Mouse (Mus musculus) midbrain, embryonic 12.5 days (tissue): ENCODE results near the gene Fgb. TPM values are rescaled to one million over a fixed set of nuclear protein-coding genes. Genes with fewer than 3 reads are reported as not detected.

Source experiments
- ATAC-seq: fragments of 200-750 bp; cut with Nextera tagmentation; 2 replicates; pipeline ENCODE4 v1.8.0; 2017; ENCODE audit warnings: low read depth, moderate TSS enrichment, moderate library complexity; ENCODE audit not compliant: low FRiP score
- H3K27ac ChIP-seq: fragments of 300-500 bp; sonication (generic); replicated peaks from 2 replicates; pipeline ENCODE4 v1.5.1; 2016; ENCODE audit warnings: mild to moderate bottlenecking
- H3K27me3 ChIP-seq: fragments of 300-500 bp; sonication (generic); 2 replicates; pipeline ENCODE4 v1.6.1; 2016; ENCODE audit warnings: mild to moderate bottlenecking
- H3K36me3 ChIP-seq: fragments of 300-500 bp; sonication (generic); 2 replicates; pipeline ENCODE4 v1.6.1; 2016
- H3K4me1 ChIP-seq: fragments of 300-500 bp; sonication (generic); 2 replicates; pipeline ENCODE4 v1.6.1; 2016
- H3K4me2 ChIP-seq: fragments of 300-500 bp; sonication (generic); replicated peaks from 2 replicates; pipeline ENCODE4 v1.6.1; 2016; ENCODE audit warnings: mild to moderate bottlenecking, moderate library complexity
- H3K4me3 ChIP-seq: fragments of 300-500 bp; sonication (generic); 2 replicates; pipeline ENCODE4 v1.5.1; 2016; ENCODE audit warnings: mild to moderate bottlenecking
- H3K9ac ChIP-seq: fragments of 300-500 bp; sonication (generic); replicated peaks from 2 replicates; pipeline ENCODE4 v1.6.1; 2016; ENCODE audit warnings: mild to moderate bottlenecking, moderate library complexity
- H3K9me3 ChIP-seq: fragments of 300-500 bp; sonication (generic); 2 replicates; pipeline ENCODE4 v1.6.1; 2016; ENCODE audit warnings: mild to moderate bottlenecking
- WGBS: fragments of 180-500 bp; shearing (Covaris S2); methylation state at CpG from one replicate; pipeline ENCODE4 v1.1.7; 2016; 5-methylcytosine and 5-hydroxymethylcytosine counted together
- polyA plus RNA-seq: library from polyadenylated mRNA; unstranded; fragments of >200 nt; fragmentation: Nextera tagmentation; extraction: Ambion mirVana; gene quantifications from 2 replicates; pipeline ENCODE4 v1.2.1, GENCODE M21; 2016

Gene Fgb
- 0.17 TPM in 1 of 2 replicates, not detected in the other for polyA plus RNA-seq

DNA sequence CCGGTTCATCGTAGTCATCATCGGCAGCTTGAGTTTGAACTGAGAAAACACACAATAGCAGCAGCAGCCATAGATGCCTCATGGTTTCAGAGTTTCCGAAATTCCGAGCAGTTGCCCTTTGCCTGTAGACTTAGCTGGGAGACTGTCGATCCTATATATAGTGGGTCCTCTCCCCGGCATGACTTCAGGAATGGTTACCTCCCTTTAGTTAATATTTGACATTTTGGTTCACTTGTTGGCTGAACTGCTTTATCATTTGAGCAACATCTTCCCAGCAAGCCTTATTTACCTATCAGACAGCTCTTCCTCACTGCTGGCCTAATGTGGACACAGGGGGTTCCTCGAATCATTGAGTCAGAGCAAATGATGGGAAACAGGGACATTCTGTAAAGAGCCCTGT, at the start of gene Fgb:
Gene Fgb, minus strand, starts transcription at position 184 of the 400 bp plus-strand sequence.
- 88% methylated on average over 8 of the region's 8 CpGs for WGBS
- Histone ChIP-seq H3K9me3 (no peaks in the 10 kb centered on the region), H3K9ac (no peak within 1 kb of the TSS), H3K27ac (no peak within 1 kb of the TSS), H3K4me1 (no peaks in the 10 kb centered on the region), H3K27me3 (no peaks in the 10 kb centered on the region), H3K4me2 (no peak within 1 kb of the TSS), H3K4me3 (no peak within 1 kb of the TSS), H3K36me3 (no peaks in the 10 kb centered on the region)
- ATAC-seq: no peak

DNA sequence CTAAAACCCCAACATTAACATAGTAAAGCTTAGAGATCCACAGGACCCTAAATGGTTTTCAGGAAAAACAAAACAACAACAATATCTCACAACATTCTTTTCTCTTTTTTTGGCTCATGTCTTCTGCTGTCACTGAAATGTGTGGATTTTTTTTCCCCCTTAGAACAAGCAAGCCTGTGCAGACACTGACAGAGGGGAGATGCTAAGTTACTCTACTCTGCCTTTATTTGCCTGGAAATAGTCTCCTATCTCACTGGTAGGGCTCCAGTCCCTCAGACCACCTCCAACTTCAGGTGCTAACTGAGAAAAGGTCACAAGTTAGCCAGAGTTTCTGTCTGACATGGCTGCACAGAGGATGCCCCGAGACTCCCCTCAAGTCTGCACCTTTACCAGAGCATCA, 49.5 kb upstream of the Fgb start:
- Histone ChIP-seq H3K4me2 (peak overlapping the region; percentile 57), H3K9ac (no peak overlapping the region), H3K27ac (peak overlapping the region; percentile 66), H3K36me3 (no peaks in the 10 kb centered on the region), H3K4me1 (peaks cover 27% of the 10 kb centered on the region), H3K27me3 (peaks cover 7% of the 10 kb centered on the region), H3K9me3 (no peaks in the 10 kb centered on the region), H3K4me3 (peak overlapping the region; percentile 31; the same call in 1 of the 2 replicates)
- 83% methylated on average over 1 of the region's 1 CpGs for WGBS
- 0 out of 2 replicates have a peak, but pooled peaks have one; percentile 17 for ATAC-seq

DNA sequence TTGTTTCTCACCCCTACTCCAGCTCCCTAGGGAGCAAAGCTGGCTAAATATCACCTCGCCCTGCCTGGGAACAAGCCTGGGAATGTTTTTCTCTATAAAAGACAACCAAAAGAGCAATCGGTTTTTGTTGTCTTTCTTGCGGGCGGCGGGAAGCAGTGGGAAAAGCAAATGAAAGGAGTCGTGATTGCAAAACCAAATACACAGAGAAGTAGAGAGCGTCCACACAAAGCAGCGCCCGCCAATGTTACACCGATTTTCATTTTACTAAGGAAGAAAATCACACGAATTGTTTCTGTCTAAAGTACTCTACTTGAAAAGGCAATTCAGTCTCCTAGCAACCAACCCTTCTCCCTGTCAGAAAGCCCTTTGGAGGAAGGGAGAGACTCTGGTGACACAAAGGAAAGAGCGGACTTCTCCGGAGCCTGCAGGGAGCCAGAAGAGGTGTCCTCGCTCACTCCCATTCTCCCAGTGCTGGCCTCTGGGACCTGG, 48.9 kb upstream of the Fgb start:
- Histone ChIP-seq H3K4me2 (peak overlapping the region; percentile 57), H3K27me3 (peaks cover 7% of the 10 kb centered on the region), H3K9ac (0 out of 2 replicates have a peak overlapping the region, but pooled peaks have one; percentile 28), H3K4me1 (peaks cover 27% of the 10 kb centered on the region), H3K4me3 (peak overlapping the region; percentile 31), H3K27ac (peak overlapping the region; percentile 66), H3K36me3 (no peaks in the 10 kb centered on the region), H3K9me3 (no peaks in the 10 kb centered on the region)
- ATAC-seq: peak; percentile 88
- 2% methylated on average over 14 of the region's 14 CpGs for WGBS

DNA sequence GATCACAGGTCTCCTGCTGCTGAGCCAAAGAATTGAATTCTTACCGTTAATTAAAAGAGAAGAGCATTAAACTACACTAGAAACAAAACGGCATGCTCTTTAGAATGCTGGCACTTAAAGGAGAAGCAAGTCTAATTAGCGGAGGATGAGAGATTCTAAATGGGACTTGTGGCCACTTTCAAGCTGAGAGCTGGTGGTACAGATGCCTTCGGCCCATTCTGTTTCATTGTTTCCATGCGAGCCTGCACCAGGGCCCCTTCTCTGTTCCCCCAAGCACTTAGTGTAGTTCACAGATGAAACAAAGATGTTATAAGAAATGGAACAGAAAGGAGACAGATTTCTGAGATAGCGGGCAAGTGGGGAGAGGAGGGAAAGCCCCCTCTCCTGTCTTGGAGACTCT, 47.9 kb upstream of the Fgb start:
- 0 out of 2 replicates have a peak overlapping the region, but pooled peaks have one; percentile 10 for H3K27ac ChIP-seq
- peaks cover 27% of the 10 kb centered on the region for H3K4me1 ChIP-seq
- H3K27me3 ChIP-seq: peaks cover 7% of the 10 kb centered on the region
- H3K4me2 ChIP-seq: no peak overlapping the region
- WGBS: 24% methylated on average over 6 of the region's 6 CpGs
- no peaks in the 10 kb centered on the region for H3K9me3 ChIP-seq
- no peaks in the 10 kb centered on the region for H3K36me3 ChIP-seq
- H3K4me3 ChIP-seq: no peak overlapping the region
- no peak overlapping the region for H3K9ac ChIP-seq
- ATAC-seq: no peak

DNA sequence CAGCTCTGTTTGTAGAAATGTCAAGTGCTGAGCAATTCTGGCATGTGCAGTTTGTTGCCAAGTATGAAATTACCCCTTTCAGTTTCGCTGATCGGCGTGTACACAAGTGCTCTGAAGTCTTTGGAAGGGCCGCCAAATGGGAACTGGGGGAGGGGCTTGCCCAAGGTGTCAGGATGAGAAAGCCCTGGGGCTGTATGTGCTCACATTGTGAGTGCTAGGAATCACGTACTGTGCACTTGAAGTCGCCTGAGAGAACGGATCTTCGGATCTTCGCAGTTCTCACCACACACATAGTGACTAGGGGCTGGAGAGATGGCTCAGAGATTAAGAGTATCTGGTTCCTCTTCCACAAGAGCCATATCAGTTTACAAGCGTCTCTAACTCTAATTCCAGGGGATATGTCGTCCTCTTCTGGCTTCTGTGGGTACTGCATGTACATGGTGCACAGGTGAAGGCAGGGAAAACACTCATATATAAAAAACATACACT, 30.9 kb upstream of the Fgb start:
- peaks cover 8% of the 10 kb centered on the region; the same call in 1 of the 2 replicates for H3K4me1 ChIP-seq
- peak; percentile 57 for ATAC-seq
- H3K9ac ChIP-seq: no peak overlapping the region
- no peak overlapping the region for H3K27ac ChIP-seq
- H3K36me3 ChIP-seq: no peaks in the 10 kb centered on the region
- H3K4me2 ChIP-seq: peak overlapping the region; percentile 50
- H3K27me3 ChIP-seq: no peaks in the 10 kb centered on the region
- H3K4me3 ChIP-seq: peak overlapping the region; percentile 15; the same call in 1 of the 2 replicates
- H3K9me3 ChIP-seq: no peaks in the 10 kb centered on the region
- 9% methylated on average over 11 of the region's 11 CpGs for WGBS

DNA sequence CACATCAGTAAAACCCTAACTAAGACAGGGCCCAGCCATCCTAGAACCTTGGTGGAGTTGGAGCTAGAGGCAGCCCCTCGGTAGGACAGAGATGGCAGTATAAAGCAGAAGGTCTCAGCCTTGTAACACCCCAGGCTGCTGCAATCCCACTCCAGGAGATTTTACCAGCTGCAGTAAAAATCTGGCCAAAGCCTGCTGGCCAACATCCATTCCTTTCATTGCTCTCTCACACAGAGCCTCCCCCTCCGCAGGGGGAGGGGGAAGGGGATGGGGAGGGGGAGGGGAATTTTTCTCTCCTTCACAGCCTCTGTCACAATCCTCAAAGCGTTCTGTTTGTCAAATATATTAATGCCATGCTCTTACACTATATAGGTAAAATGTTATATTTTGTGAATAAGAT, 26.9 kb upstream of the Fgb start:
- Histone ChIP-seq H3K4me3 (no peak overlapping the region), H3K36me3 (peaks cover 26% of the 10 kb centered on the region), H3K4me1 (peaks cover 8% of the 10 kb centered on the region; the same call in 1 of the 2 replicates), H3K27ac (no peak overlapping the region), H3K4me2 (no peak overlapping the region), H3K27me3 (no peaks in the 10 kb centered on the region), H3K9me3 (no peaks in the 10 kb centered on the region), H3K9ac (no peak overlapping the region)
- ATAC-seq: peak; percentile 14; the same call in 1 of the 2 replicates
- 45% methylated on average over 2 of the region's 3 CpGs for WGBS

DNA sequence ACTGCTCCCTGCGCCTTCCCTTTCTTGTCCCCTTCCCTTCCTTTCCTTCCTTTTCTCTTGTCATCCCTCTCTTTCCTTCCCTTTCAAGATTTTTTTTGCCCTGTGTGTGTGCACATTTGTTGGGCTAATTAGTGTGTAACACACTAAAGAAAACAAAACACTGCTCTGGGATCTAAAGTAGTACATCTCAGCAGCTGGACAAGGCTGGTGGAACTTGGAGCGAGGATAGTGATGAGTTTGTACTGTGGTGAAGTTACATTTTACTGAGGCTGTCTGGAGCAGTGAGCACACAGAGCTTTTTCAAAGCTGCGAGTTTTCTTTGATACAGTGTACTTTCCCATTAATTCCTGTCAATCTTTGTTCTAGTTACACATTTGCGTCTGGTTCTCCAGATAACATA, 20.6 kb upstream of the Fgb start:
- WGBS: 94% methylated on average over 4 of the region's 4 CpGs
- H3K27ac ChIP-seq: no peak overlapping the region
- H3K4me3 ChIP-seq: no peak overlapping the region
- no peak overlapping the region for H3K4me2 ChIP-seq
- H3K27me3 ChIP-seq: no peaks in the 10 kb centered on the region
- no peaks in the 10 kb centered on the region for H3K9me3 ChIP-seq
- no peak overlapping the region for H3K9ac ChIP-seq
- H3K36me3 ChIP-seq: peaks cover 87% of the 10 kb centered on the region
- H3K4me1 ChIP-seq: no peaks in the 10 kb centered on the region
- ATAC-seq: no peak

DNA sequence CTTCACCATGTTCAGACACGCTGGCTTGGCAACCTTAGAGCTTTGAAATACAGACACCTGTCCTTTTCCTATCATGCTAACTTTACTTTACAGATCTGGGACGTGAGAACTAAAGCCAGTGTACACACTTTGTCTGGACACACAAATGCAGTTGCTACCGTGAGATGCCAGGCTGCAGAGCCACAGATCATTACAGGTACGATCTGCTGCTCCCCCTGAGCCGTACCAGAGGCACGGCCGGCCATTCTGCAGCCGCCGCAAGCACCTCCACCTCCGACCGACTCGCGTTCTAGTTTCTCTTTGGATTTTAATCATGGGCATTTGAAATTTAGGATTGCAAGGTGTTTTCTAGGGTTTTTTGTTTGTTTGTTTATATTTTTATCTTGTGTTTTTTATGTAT, 19.2 kb upstream of the Fgb start:
- Histone ChIP-seq H3K4me3 (no peak overlapping the region), H3K4me2 (no peak overlapping the region), H3K9ac (no peak overlapping the region), H3K4me1 (no peaks in the 10 kb centered on the region), H3K9me3 (no peaks in the 10 kb centered on the region), H3K27me3 (no peaks in the 10 kb centered on the region), H3K36me3 (peaks cover 95% of the 10 kb centered on the region), H3K27ac (no peak overlapping the region)
- ATAC-seq: no peak
- 95% methylated on average over 13 of the region's 13 CpGs for WGBS

DNA sequence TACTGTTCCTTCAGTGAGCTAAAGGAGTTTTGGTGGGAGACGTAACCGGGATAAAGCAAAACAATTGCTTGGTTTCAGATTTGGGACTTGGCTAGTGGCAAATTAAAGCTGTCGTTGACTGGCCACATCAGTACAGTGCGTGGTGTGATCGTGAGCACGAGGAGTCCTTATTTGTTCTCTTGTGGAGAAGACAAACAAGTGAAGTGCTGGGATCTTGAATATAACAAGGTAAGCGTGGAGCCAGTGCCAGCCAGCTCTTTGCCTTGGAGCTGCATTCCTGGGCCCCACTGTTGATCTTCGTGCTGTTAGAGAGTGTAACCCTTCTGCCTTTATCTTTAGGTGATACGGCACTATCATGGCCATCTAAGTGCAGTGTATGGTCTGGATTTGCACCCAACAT, 18.3 kb upstream of the Fgb start:
- ATAC-seq: no peak
- Histone ChIP-seq H3K4me1 (no peaks in the 10 kb centered on the region), H3K4me2 (no peak overlapping the region), H3K9ac (no peak overlapping the region), H3K36me3 (peaks cover 94% of the 10 kb centered on the region), H3K4me3 (no peak overlapping the region), H3K27ac (no peak overlapping the region), H3K9me3 (no peaks in the 10 kb centered on the region), H3K27me3 (no peaks in the 10 kb centered on the region)
- 96% methylated on average over 9 of the region's 9 CpGs for WGBS

DNA sequence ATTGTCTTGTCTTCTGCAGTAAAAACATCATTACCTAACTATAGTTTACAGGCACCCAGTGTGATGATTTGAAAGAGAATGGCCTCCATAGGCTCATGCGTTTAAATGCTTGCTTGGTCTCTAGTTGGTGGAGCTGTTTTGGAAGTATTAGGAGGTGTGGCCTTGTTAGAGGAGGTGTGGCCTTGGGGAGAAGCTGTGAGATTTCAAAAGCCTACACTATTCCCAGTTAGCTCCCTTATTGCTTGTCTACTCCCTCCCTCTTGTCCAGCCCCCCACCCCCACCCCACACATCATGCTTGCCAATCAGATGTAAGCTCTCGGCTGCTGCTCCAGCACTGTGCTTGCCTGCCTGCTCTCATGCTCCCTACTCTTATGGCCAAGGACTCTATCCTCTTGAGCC, 7.4 kb upstream of the Fgb start:
- H3K9me3 ChIP-seq: no peaks in the 10 kb centered on the region
- H3K27me3 ChIP-seq: no peaks in the 10 kb centered on the region
- H3K4me2 ChIP-seq: no peak overlapping the region
- no peak for ATAC-seq
- H3K4me1 ChIP-seq: peaks cover 10% of the 10 kb centered on the region
- 93% methylated on average over 2 of the region's 2 CpGs for WGBS
- no peak overlapping the region for H3K27ac ChIP-seq
- H3K4me3 ChIP-seq: no peak overlapping the region
- peaks cover 48% of the 10 kb centered on the region for H3K36me3 ChIP-seq
- no peak overlapping the region for H3K9ac ChIP-seq

DNA sequence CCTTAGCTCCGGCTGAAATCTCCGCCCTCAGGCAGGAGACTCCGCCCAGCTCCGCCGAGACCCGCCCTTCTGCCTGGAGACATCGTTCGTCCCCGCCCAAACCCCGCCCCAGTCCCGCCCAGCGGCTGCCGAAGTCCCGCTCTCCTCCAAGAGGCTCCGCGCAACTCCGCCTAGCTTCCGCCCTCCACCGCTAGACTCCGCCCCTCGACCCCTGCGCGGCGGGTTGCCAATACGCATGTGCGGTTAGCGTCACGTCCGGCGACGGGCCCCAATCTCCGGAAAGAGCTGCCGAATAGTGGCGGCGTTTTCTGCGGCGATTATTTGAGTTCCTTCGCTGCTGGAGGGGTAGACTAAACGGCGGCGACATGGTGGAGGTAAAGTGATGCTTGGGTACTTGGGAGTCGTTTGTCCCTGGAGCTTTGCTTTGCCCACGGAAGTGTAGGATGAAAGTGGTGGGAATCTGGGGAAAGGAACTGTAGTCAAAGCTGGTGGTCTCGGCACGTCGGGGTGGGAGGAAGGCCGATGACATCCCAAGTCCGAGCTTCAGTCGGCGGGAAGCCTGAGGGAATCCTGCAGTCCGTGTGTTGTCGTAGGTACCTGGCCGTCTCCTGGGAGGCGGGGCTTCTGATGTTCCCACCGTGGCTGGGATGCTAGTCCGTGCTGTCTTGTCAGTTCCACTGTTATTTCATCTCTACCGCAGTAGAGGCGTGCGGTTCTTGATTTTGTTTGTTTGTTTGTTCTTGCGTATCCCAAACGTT, 5.8 kb upstream of the Fgb start, which contains the start of gene Plrg1:
Gene Plrg1, plus strand, starts transcription at position 242 of the 758 bp plus-strand sequence.
- H3K27ac ChIP-seq: peak within 1 kb of the TSS; percentile 63
- H3K36me3 ChIP-seq: peaks cover 32% of the 10 kb centered on the region
- WGBS: under 1% methylated on average over 61 of the region's 61 CpGs
- H3K9me3 ChIP-seq: no peaks in the 10 kb centered on the region
- peaks cover 10% of the 10 kb centered on the region for H3K4me1 ChIP-seq
- H3K4me3 ChIP-seq: peak within 1 kb of the TSS; percentile 84
- H3K9ac ChIP-seq: peak within 1 kb of the TSS; percentile 83
- ATAC-seq: peak; percentile 99
- no peaks in the 10 kb centered on the region for H3K27me3 ChIP-seq
- H3K4me2 ChIP-seq: peak within 1 kb of the TSS; percentile 85

DNA sequence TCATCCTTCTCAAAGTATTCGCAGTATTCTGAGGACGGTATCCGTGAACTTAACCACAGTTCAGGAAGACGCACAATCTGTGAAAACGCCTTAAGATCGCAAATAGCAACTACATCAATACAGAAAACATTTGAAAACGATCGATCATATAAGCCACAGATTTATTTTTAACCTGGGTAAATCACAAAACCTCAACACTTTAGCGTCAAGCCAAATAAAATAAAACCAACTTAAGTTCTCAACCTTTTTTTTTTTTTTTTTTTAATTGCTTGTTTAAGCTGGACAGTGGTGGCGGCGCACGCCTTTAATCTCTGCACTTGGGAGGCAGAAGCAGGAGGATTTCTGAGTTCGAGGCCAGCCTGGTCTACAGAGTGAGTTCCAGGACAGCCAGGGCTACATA, 5.1 kb upstream of the Fgb start:
- Histone ChIP-seq H3K9me3 (no peaks in the 10 kb centered on the region), H3K27me3 (no peaks in the 10 kb centered on the region), H3K36me3 (peaks cover 25% of the 10 kb centered on the region), H3K27ac (no peak overlapping the region), H3K4me1 (peaks cover 10% of the 10 kb centered on the region), H3K4me2 (peak overlapping the region; percentile 42), H3K9ac (no peak overlapping the region), H3K4me3 (peak overlapping the region; percentile 84)
- ATAC-seq: no peak
- WGBS: 40% methylated on average over 13 of the region's 13 CpGs
